Mouse (Mus musculus) left cerebral cortex, adult 8-10 months (tissue): ENCODE data around the gene Ranbp6. TPM values are rescaled to one million over a fixed set of nuclear protein-coding genes. Genes with fewer than 3 reads are reported as not detected.
A peak's percentile ranks its signal among the peaks of the same experiment; 100 is the strongest.

Source experiments
- DNase-seq, 2 experiments: peaks; one replicate each; pipeline ENCODE4 v3.0.0; 2022; ENCODE audit warnings: low spot score in 2 of 2
- total RNA-seq, 4 experiments: library from RNA; stranded (reverse); gene quantifications; 2 replicates each; pipeline ENCODE4 v1.2.4; 2022

The Ranbp6 gene
- total RNA-seq, 4 experiments from 2014 or later, result 31.4 to 33.1 (median 32.4) TPM

- no peak for DNase-seq
These were observed 2.8 kb downstream of the Ranbp6 start for GRCm38 (mm10) chr19:29810022-29810421.

- peak; percentile 96 for DNase-seq
These were observed 6.6 kb downstream of the Ranbp6 start, which contains the start of gene 9930021J03Rik for GRCm38 (mm10) chr19:29805917-29806785. Gene 9930021J03Rik, minus strand, starts transcription at chr19:29805989.

- DNase-seq, result peak; percentile 15 to 47
These were observed 7.5 kb downstream of the Ranbp6 start for GRCm38 (mm10) chr19:29805101-29805916.

GRCm38 (mm10) chr19:29803946-29804345 lies 8.8 kb downstream of the Ranbp6 start:
- DNase-seq, result no peak

GRCm38 (mm10) chr19:29797371-29797770 lies 15.4 kb downstream of the Ranbp6 start:
- DNase-seq, result no peak

- DNase-seq, result no peak
These were observed 24.8 kb downstream of the Ranbp6 start for GRCm38 (mm10) chr19:29787997-29788396.

GRCm38 (mm10) chr19:29782914-29783313 lies 29.9 kb downstream of the Ranbp6 start:
- DNase-seq, result no peak

Other genes with a start within 250 kb of the Ranbp6 start
- gene Ermp1, start 164.6 kb downstream of the Ranbp6 start, total RNA-seq, result 10 to 100 TPM; 37.0 to 41.9 (median 40.1) TPM
- under 1 TPM in 1 of 4 experiments, not detected in 3; 0.39 TPM for gene Mlana, start 115.2 kb downstream of the Ranbp6 start, total RNA-seq
- 10 to 100 TPM; 36.1 to 44.9 (median 40.3) TPM for gene 9930021J03Rik, start 7.0 kb downstream of the Ranbp6 start, total RNA-seq
- 100 to 1,000 TPM in 3 of 4 experiments, 10 to 100 TPM in 1; 97.9 to 105 (median 103) TPM for gene Il33, start 112.1 kb upstream of the Ranbp6 start, total RNA-seq
- not detected for gene Trpd52l3, start 190.8 kb upstream of the Ranbp6 start, total RNA-seq
- 10 to 100 TPM; 46.9 to 49.2 (median 48.5) TPM for gene Uhrf2, start 217.5 kb upstream of the Ranbp6 start, total RNA-seq